Mouse (Mus musculus): ENCODE results near the gene Pacsin2.

DNA sequence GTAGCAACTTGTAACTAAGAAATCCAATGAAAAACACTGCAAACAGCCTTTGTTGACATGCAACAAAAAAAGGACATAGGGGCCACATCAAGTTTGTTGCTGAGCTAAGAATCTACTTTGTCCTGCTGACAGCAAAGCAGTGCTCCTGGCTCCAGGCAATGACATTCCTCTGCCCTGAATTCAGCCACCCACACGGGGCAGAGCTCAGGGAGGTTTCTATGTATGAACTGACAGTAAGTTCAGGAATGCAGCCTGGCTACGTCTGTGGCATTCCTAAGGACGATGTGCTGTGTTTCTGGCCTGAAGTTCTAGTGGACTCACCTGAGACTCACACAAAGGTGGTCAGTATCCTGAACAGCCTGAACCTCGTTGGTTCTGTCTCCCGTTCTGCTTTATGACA, 23.7 kb downstream of the Pacsin2 start:
- TF ChIP-seq POLR2A (IDR thresholded peaks at IDR 0.05; ENCODE audit: low read depth, low read length): no peak
- no peak for TF ChIP-seq CHD2 (IDR thresholded peaks at IDR 0.05; ENCODE audit: low read length)
- TF ChIP-seq CTCF (conservative IDR thresholded peaks at IDR 0.05 in 1 of 2, IDR thresholded peaks at IDR 0.05 in 1 of 2; ENCODE audit: low read depth in 2 of 2, low read length in 2 of 2): no peak
- TF ChIP-seq NELFE (IDR thresholded peaks at IDR 0.05; ENCODE audit: low read depth, low read length): no peak

All from CH12.LX (cell line).